Comparison of ENCODE assay signal across 10 mouse cellular contexts in genomic region chr14:56368834-56369233, GRCm38 (mm10). TPM values are rescaled to one million over a fixed set of nuclear protein-coding genes. Genes with fewer than 3 reads are reported as not detected.
DNase-seq lines count a peak whose midpoint lies in the region; ATAC-seq and TF ChIP-seq lines count a peak whose summit lies in the region.
"Had no signal": no experiment of that assay in that cellular context is flagged by ENCODE, and none has a peak within 500 bp of the region (broad histone marks: within the 10 kb centered on the region; RNA-seq: fewer than 3 reads in every experiment).

No protein-coding gene starts in this region.

- peaks cover 48% of the 10 kb centered on the region for H3K27me3 ChIP-seq in midbrain, embryonic 10.5 days (ENCODE audit: low read depth, poor library complexity, severe bottlenecking)
- peaks cover 37% of the 10 kb centered on the region for H3K27me3 ChIP-seq in midbrain, embryonic 16.5 days (ENCODE audit: control insufficient read depth, insufficient read depth, low read depth, low read length)
- no peaks in the 10 kb centered on the region for H3K27me3 ChIP-seq in splenic B cell, adult 2 months (ENCODE audit: control insufficient read depth, insufficient read depth, low read length, poor library complexity, severe bottlenecking)

- H3K4me1 ChIP-seq in midbrain, embryonic 10.5 days = peaks cover 12% of the 10 kb centered on the region
- H3K4me1 ChIP-seq in midbrain, embryonic 16.5 days (ENCODE audit: control insufficient read depth, insufficient read depth, low read length) = peaks cover 5% of the 10 kb centered on the region; the same call in 1 of the 2 replicates

- H3K4me2 ChIP-seq in midbrain, embryonic 16.5 days (ENCODE audit: low read length) = no peak overlapping the region

- no peak overlapping the region for H3K27ac ChIP-seq in gastrocnemius, adult 2 months
- H3K27ac ChIP-seq in midbrain, embryonic 10.5 days (replicated peaks) = no peak overlapping the region
- H3K27ac ChIP-seq in midbrain, embryonic 16.5 days (ENCODE audit: low read length) = no peak overlapping the region

- H3K36me3 ChIP-seq in midbrain, embryonic 10.5 days = no peaks in the 10 kb centered on the region
- H3K36me3 ChIP-seq in midbrain, embryonic 16.5 days (ENCODE audit: control insufficient read depth, insufficient read depth, low read length) = no peaks in the 10 kb centered on the region
- H3K36me3 ChIP-seq in splenic B cell, adult 2 months (ENCODE audit: control insufficient read depth, insufficient read depth, low read length, poor library complexity, severe bottlenecking) = no peaks in the 10 kb centered on the region

- intact Hi-C loops in gastrocnemius, adult 2 months (cut with DNase I) = no loop called here
- intact Hi-C loops in gastrocnemius, postnatal 14 days (cut with DNase I; ENCODE audit: low total_unique reads) = no loop called here

- H3K9me3 ChIP-seq in midbrain, embryonic 10.5 days (replicated peaks) = no peaks in the 10 kb centered on the region
- no peaks in the 10 kb centered on the region for H3K9me3 ChIP-seq in midbrain, embryonic 16.5 days (replicated peaks; ENCODE audit: control insufficient read depth, low read length, poor library complexity, severe bottlenecking)

- WGBS in midbrain, embryonic 10.5 days = 54% methylated on average over 3 of the region's 3 CpGs
- 62% methylated on average over 3 of the region's 3 CpGs for WGBS in midbrain, embryonic 16.5 days

- TF ChIP-seq CTCF in gastrocnemius, adult 2 months (IDR thresholded peaks at IDR 0.05) = peak; percentile 50

- no peak overlapping the region for H3K4me3 ChIP-seq in gastrocnemius, adult 2 months
- no peak overlapping the region for H3K4me3 ChIP-seq in midbrain, embryonic 10.5 days
- no peak overlapping the region for H3K4me3 ChIP-seq in midbrain, embryonic 16.5 days (ENCODE audit: low read depth, low read length)

- H3K9ac ChIP-seq in midbrain, embryonic 16.5 days (ENCODE audit: low read depth, low read length) = no peak overlapping the region

- no peak for DNase-seq in gastrocnemius, adult 2 months
- no peak for DNase-seq in gastrocnemius, postnatal 14 days
- peak; percentile 23 for DNase-seq in midbrain, embryonic 10.5 days (ENCODE audit: low spot score)
- DNase-seq in embryo, embryonic 10 days (ENCODE audit: low spot score) = peak; percentile 48
- DNase-seq in splenic B cell, adult 2 months (ENCODE audit: low read depth, low spot score) = peak; percentile 25
- DNase-seq in urinary bladder, adult 18-20 months (ENCODE audit: low spot score in 2 of 2) = no peak
- DNase-seq in layer of hippocampus, adult 11-12 months (ENCODE audit: low spot score) = no peak

- ATAC-seq in midbrain, embryonic 16.5 days = no peak

RNA-seq across cellular contexts. Expression of gene Atp12a, which starts 4.0 kb away (rescaled TPM):
- total RNA-seq in gastrocnemius, adult 2 months (2021) = not detected
- total RNA-seq in gastrocnemius, postnatal 14 days (2021) = not detected
- polyA plus RNA-seq in midbrain, embryonic 10.5 days (2016; fragmentation: Nextera tagmentation; extraction: Ambion mirVana) = not detected in 2 replicates
- 0.23 and 0.30 TPM in 2 replicates for polyA plus RNA-seq in midbrain, embryonic 16.5 days (2015; fragmentation: Nextera tagmentation; extraction: Ambion mirVana)
- total RNA-seq: monocyte, adult 5-6 weeks had no signal

RNA-seq across cellular contexts. Expression of gene Rnf17, which starts 33.5 kb away (rescaled TPM):
- under 1 TPM in 1 of 2 experiments, not detected in 1; 0.20 TPM for total RNA-seq in gastrocnemius, adult 2 months (2021)
- not detected for total RNA-seq in gastrocnemius, postnatal 14 days (2021)
- 1.9 and 2.1 TPM in 2 replicates for polyA plus RNA-seq in midbrain, embryonic 10.5 days (2016; fragmentation: Nextera tagmentation; extraction: Ambion mirVana)
- 1.3 and 1.7 TPM in 2 replicates for polyA plus RNA-seq in midbrain, embryonic 16.5 days (2015; fragmentation: Nextera tagmentation; extraction: Ambion mirVana)
- polyA plus RNA-seq: large intestine, adult 2 months had no signal

Comparison
In these comparisons a context has a peak if more than half of its experiments do, and no peak if none do; other contexts are left out.
1. DNase-seq: peak in midbrain, embryonic 10.5 days (single experiment), embryo, embryonic 10 days (single experiment) and splenic B cell, adult 2 months (single experiment); none in gastrocnemius, adult 2 months (single experiment), gastrocnemius, postnatal 14 days (single experiment), urinary bladder, adult 18-20 months (0 of 2) and layer of hippocampus, adult 11-12 months (single experiment).